Mouse (Mus musculus): Measurements from ENCODE around the gene Syne1. TPM values are rescaled to one million over a fixed set of nuclear protein-coding genes. Genes with fewer than 3 reads are reported as not detected.

The Syne1 gene
- polyA plus RNA-seq, 1 experiment: 19.0 TPM

DNA sequence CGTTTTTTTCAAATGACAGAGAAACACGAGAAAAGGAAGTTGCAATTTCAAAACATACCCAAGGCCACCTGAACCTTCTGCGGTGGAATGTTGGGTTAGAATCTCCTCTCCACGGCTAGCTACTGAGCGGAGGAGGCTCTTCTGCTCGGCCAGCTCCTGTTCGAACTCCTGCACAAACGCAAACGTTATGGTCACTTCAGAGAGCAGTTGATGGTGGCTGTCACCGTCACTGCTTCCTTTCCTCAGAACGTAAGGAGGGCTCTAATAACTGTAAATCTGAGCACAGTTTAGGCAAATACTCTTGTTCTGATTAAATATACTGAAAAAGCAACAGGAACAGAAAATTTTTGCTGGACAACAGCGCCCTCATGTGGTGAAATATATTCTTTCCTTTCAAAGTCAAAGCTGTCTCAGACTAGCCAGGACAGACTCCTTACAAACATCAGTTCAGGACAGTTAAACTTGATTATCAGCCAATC, 389.8 kb downstream of the Syne1 start:
- Histone ChIP-seq H3K4me3 (no peak overlapping the region), H3K79me2 (ENCODE audit: control insufficient read depth, insufficient read depth) (no peaks in the 10 kb centered on the region), H3K36me3 (ENCODE audit: control insufficient read depth, insufficient read depth) (peaks cover 16% of the 10 kb centered on the region), H3K4me2 (ENCODE audit: low read depth) (no peak overlapping the region), H3K27me3 (ENCODE audit: control insufficient read depth, insufficient read depth, insufficient read length) (no peaks in the 10 kb centered on the region), H3ac (ENCODE audit: control insufficient read depth, insufficient read length) (no peak overlapping the region)
- TF ChIP-seq REST (IDR thresholded peaks at IDR 0.05; ENCODE audit: insufficient read depth, insufficient read length) (no peak), USF1 (IDR thresholded peaks at IDR 0.05; ENCODE audit: low read depth) (no peak), POLR2A (IDR thresholded peaks at IDR 0.05; ENCODE audit: insufficient read length, low read depth) (no peak), MYOG (IDR thresholded peaks at IDR 0.05; ENCODE audit: control insufficient read depth in 1 of 3, insufficient read depth in 1 of 3, insufficient read length in 2 of 3, low read depth in 2 of 3) (no peak), SRF (IDR thresholded peaks at IDR 0.05; ENCODE audit: control insufficient read depth, insufficient read length, low read depth) (no peak), TCF12 (IDR thresholded peaks at IDR 0.05; ENCODE audit: insufficient read depth, poor library complexity, severe bottlenecking) (no peak), POLR2AphosphoS2 (IDR thresholded peaks at IDR 0.05; ENCODE audit: insufficient read length, low read depth) (no peak), E2F4 (IDR thresholded peaks at IDR 0.05; ENCODE audit: insufficient read depth) (no peak), MYOD1 (IDR thresholded peaks at IDR 0.05; ENCODE audit: control insufficient read depth in 1 of 3, insufficient read length in 2 of 3, low read depth in 2 of 3) (no peak)

DNA sequence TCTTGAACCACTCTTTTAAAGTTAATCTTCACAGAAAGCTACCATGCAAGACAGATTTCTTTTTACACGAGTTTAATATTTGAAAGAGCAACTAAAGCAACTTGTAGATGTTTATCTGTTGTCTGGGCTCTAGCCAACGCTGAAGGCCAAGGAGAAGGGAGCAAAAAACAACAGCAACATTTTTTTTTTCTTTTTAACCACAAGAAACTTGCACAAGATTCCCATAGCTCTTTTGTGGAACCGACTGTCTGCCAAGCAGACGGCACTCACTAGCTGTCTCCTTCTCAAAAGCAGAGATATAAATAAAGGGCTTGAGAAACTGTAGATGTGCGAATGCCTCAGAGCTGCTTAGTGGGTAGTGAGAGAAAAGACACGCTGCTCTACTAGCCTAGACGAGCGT, 391.6 kb downstream of the Syne1 start:
- no peaks in the 10 kb centered on the region for H3K79me2 ChIP-seq (ENCODE audit: control insufficient read depth, insufficient read depth)
- TF ChIP-seq REST (IDR thresholded peaks at IDR 0.05; ENCODE audit: insufficient read depth, insufficient read length): no peak
- no peak for TF ChIP-seq MYOD1 (IDR thresholded peaks at IDR 0.05; ENCODE audit: control insufficient read depth in 1 of 3, insufficient read length in 2 of 3, low read depth in 2 of 3)
- no peak for TF ChIP-seq TCF12 (IDR thresholded peaks at IDR 0.05; ENCODE audit: insufficient read depth, poor library complexity, severe bottlenecking)
- TF ChIP-seq POLR2AphosphoS2 (IDR thresholded peaks at IDR 0.05; ENCODE audit: insufficient read length, low read depth): no peak
- TF ChIP-seq E2F4 (IDR thresholded peaks at IDR 0.05; ENCODE audit: insufficient read depth): no peak
- TF ChIP-seq TCF3 (IDR thresholded peaks at IDR 0.05; ENCODE audit: insufficient read length, low read depth): no peak
- TF ChIP-seq SRF (IDR thresholded peaks at IDR 0.05; ENCODE audit: control insufficient read depth, insufficient read length, low read depth): no peak
- no peak for TF ChIP-seq CEBPB (IDR thresholded peaks at IDR 0.05; ENCODE audit: insufficient read depth, poor library complexity, severe bottlenecking)
- no peak for TF ChIP-seq USF1 (IDR thresholded peaks at IDR 0.05; ENCODE audit: low read depth)
- no peak for TF ChIP-seq POLR2A (IDR thresholded peaks at IDR 0.05; ENCODE audit: insufficient read length, low read depth)
- no peak for TF ChIP-seq MAX (IDR thresholded peaks at IDR 0.05; ENCODE audit: low read depth)
- TF ChIP-seq MYOG (IDR thresholded peaks at IDR 0.05; ENCODE audit: control insufficient read depth in 1 of 3, insufficient read depth in 1 of 3, insufficient read length in 2 of 3, low read depth in 2 of 3): no peak

DNA sequence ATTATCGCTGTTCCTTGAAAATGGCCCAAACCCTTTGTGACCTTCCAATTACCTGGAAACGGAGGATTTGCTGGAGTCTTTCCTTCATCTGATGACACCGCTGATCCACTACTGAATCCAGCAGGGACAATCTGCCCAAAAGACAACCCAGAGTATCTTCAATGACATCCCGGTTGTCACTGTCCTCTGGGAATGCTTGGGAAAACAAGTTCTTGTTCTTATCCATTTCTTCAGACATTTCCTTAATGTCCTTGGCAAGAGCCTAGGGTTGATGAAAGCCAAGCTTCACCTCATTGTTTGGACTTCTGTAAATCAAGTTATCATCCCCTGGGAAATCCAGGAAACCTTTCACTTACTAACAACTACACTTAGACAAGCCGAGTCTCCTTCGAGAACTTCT, 398.2 kb downstream of the Syne1 start:
- no peak overlapping the region for H3ac ChIP-seq (ENCODE audit: control insufficient read depth, insufficient read length)
- H3K4me2 ChIP-seq (ENCODE audit: low read depth): no peak overlapping the region
- H3K4me3 ChIP-seq: no peak overlapping the region
- H3K79me2 ChIP-seq (ENCODE audit: control insufficient read depth, insufficient read depth): no peaks in the 10 kb centered on the region
- no peaks in the 10 kb centered on the region for H3K27me3 ChIP-seq (ENCODE audit: control insufficient read depth, insufficient read depth, insufficient read length)
- peaks cover 52% of the 10 kb centered on the region for H3K36me3 ChIP-seq (ENCODE audit: control insufficient read depth, insufficient read depth)
- TF ChIP-seq MYOG (IDR thresholded peaks at IDR 0.05; ENCODE audit: control insufficient read depth in 1 of 3, insufficient read depth in 1 of 3, insufficient read length in 2 of 3, low read depth in 2 of 3): no peak
- no peak for TF ChIP-seq CEBPB (IDR thresholded peaks at IDR 0.05; ENCODE audit: insufficient read depth, poor library complexity, severe bottlenecking)
- no peak for TF ChIP-seq MYOD1 (IDR thresholded peaks at IDR 0.05; ENCODE audit: control insufficient read depth in 1 of 3, insufficient read length in 2 of 3, low read depth in 2 of 3)
- TF ChIP-seq TCF12 (IDR thresholded peaks at IDR 0.05; ENCODE audit: insufficient read depth, poor library complexity, severe bottlenecking): no peak
- TF ChIP-seq POLR2A (IDR thresholded peaks at IDR 0.05; ENCODE audit: insufficient read length, low read depth): no peak
- no peak for TF ChIP-seq SRF (IDR thresholded peaks at IDR 0.05; ENCODE audit: control insufficient read depth, insufficient read length, low read depth)
- no peak for TF ChIP-seq REST (IDR thresholded peaks at IDR 0.05; ENCODE audit: insufficient read depth, insufficient read length)
- TF ChIP-seq E2F4 (IDR thresholded peaks at IDR 0.05; ENCODE audit: insufficient read depth): no peak
- no peak for TF ChIP-seq USF1 (IDR thresholded peaks at IDR 0.05; ENCODE audit: low read depth)
- TF ChIP-seq POLR2AphosphoS2 (IDR thresholded peaks at IDR 0.05; ENCODE audit: insufficient read length, low read depth): no peak

More for the DNA sequence above, 391.6 kb downstream of the Syne1 start:
- Histone ChIP-seq H3K4me2 (ENCODE audit: low read depth) (no peak overlapping the region), H3K36me3 (ENCODE audit: control insufficient read depth, insufficient read depth) (peaks cover 22% of the 10 kb centered on the region), H3K4me3 (no peak overlapping the region), H3K27me3 (ENCODE audit: control insufficient read depth, insufficient read depth, insufficient read length) (no peaks in the 10 kb centered on the region), H3ac (ENCODE audit: control insufficient read depth, insufficient read length) (no peak overlapping the region)

DNA sequence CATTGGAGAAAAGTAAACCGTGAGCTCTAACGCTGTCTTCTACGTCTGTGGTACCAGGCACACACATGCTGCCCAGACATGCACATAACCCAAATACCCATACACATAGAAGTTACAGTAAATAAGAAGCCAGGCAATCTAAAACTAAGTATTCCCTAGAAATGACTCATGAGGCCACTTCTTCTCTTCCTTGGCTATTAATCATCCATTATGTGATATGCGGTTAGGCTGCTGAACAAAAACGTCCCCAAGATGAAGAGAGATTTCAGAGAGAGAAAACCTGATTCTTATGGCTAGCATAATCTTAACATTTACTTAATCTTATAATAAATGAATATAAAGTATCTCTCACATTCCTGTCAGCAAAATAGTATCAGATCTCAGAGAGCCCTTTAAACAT, 409.8 kb downstream of the Syne1 start:
- Histone ChIP-seq H3ac (ENCODE audit: control insufficient read depth, insufficient read length) (no peak overlapping the region), H3K27me3 (ENCODE audit: control insufficient read depth, insufficient read depth, insufficient read length) (no peaks in the 10 kb centered on the region), H3K4me2 (ENCODE audit: low read depth) (peak overlapping the region; percentile 51), H3K79me2 (ENCODE audit: control insufficient read depth, insufficient read depth) (no peaks in the 10 kb centered on the region), H3K36me3 (ENCODE audit: control insufficient read depth, insufficient read depth) (peaks cover 58% of the 10 kb centered on the region), H3K4me3 (no peak overlapping the region)
- no peak for TF ChIP-seq SRF (IDR thresholded peaks at IDR 0.05; ENCODE audit: control insufficient read depth, insufficient read length, low read depth)
- TF ChIP-seq POLR2AphosphoS2 (IDR thresholded peaks at IDR 0.05; ENCODE audit: insufficient read length, low read depth): no peak
- TF ChIP-seq TCF12 (IDR thresholded peaks at IDR 0.05; ENCODE audit: insufficient read depth, poor library complexity, severe bottlenecking): no peak
- TF ChIP-seq USF1 (IDR thresholded peaks at IDR 0.05; ENCODE audit: low read depth): no peak
- TF ChIP-seq POLR2A (IDR thresholded peaks at IDR 0.05; ENCODE audit: insufficient read length, low read depth): no peak
- no peak for TF ChIP-seq MYOD1 (IDR thresholded peaks at IDR 0.05; ENCODE audit: control insufficient read depth in 1 of 3, insufficient read length in 2 of 3, low read depth in 2 of 3)
- TF ChIP-seq TCF3 (IDR thresholded peaks at IDR 0.05; ENCODE audit: insufficient read length, low read depth): no peak
- TF ChIP-seq MYOG (IDR thresholded peaks at IDR 0.05; ENCODE audit: control insufficient read depth in 1 of 3, insufficient read depth in 1 of 3, insufficient read length in 2 of 3, low read depth in 2 of 3): no peak
- TF ChIP-seq CEBPB (IDR thresholded peaks at IDR 0.05; ENCODE audit: insufficient read depth, poor library complexity, severe bottlenecking): no peak
- no peak for TF ChIP-seq E2F4 (IDR thresholded peaks at IDR 0.05; ENCODE audit: insufficient read depth)
- TF ChIP-seq REST (IDR thresholded peaks at IDR 0.05; ENCODE audit: insufficient read depth, insufficient read length): no peak
- no peak for TF ChIP-seq MAX (IDR thresholded peaks at IDR 0.05; ENCODE audit: low read depth)

Measured in myocyte (in vitro differentiated cells).